Mouse (Mus musculus) hindbrain, embryonic 11.5 days (tissue): Measurements from ENCODE around the gene Ifitm1. TPM values are rescaled to one million over a fixed set of nuclear protein-coding genes. Genes with fewer than 3 reads are reported as not detected.

Experiments used
- ATAC-seq: fragments of 200-750 bp; cut with Nextera tagmentation; 2 replicates; pipeline ENCODE4 v1.8.0; 2017; ENCODE audit warnings: mild to moderate bottlenecking, moderate TSS enrichment, moderate library complexity; ENCODE audit not compliant: low FRiP score
- DNase-seq: peaks from one replicate; pipeline ENCODE4 v3.0.0-alpha.2; 2015; ENCODE audit warnings: low spot score
- H3K27ac ChIP-seq: fragments of 300-500 bp; sonication (generic); 2 replicates; pipeline ENCODE4 v1.5.1; 2014; ENCODE audit warnings: mild to moderate bottlenecking, low read depth, low read length
- H3K27me3 ChIP-seq: fragments of 300-500 bp; sonication (generic); 2 replicates; pipeline ENCODE4 v1.6.1; 2014; ENCODE audit warnings: mild to moderate bottlenecking, low read length, moderate library complexity, mixed read lengths; ENCODE audit not compliant: control insufficient read depth, insufficient read depth
- H3K36me3 ChIP-seq: fragments of 300-500 bp; sonication (generic); 2 replicates; pipeline ENCODE4 v1.6.1; 2014; ENCODE audit warnings: mild to moderate bottlenecking, low read length, moderate library complexity, mixed read lengths; ENCODE audit not compliant: control insufficient read depth, insufficient read depth
- H3K4me1 ChIP-seq: fragments of 300-500 bp; sonication (generic); replicated peaks from 2 replicates; pipeline ENCODE4 v1.6.1; 2014; ENCODE audit warnings: low read length, mixed read lengths; ENCODE audit not compliant: control insufficient read depth, insufficient read depth
- H3K4me2 ChIP-seq: fragments of 300-500 bp; sonication (generic); replicated peaks from 2 replicates; pipeline ENCODE4 v1.6.1; 2014; ENCODE audit warnings: mild to moderate bottlenecking, low read depth, low read length
- H3K4me3 ChIP-seq: fragments of 300-500 bp; sonication (generic); 2 replicates; pipeline ENCODE4 v1.5.1; 2014; ENCODE audit warnings: low read depth, low read length
- H3K9ac ChIP-seq: fragments of 300-500 bp; sonication (generic); 2 replicates; pipeline ENCODE4 v1.6.1; 2014; ENCODE audit warnings: low read depth, low read length
- H3K9me3 ChIP-seq: fragments of 300-500 bp; sonication (generic); 2 replicates; pipeline ENCODE4 v1.6.1; 2016; ENCODE audit warnings: low read length; ENCODE audit not compliant: control insufficient read depth
- WGBS: fragments of 180-500 bp; shearing (Covaris S2); extraction: QIAGEN DNeasy Blood & Tissue Kit; methylation state at CpG from one replicate; pipeline ENCODE4 v1.1.7; 2014; 5-methylcytosine and 5-hydroxymethylcytosine counted together
- polyA plus RNA-seq: library from polyadenylated mRNA; unstranded; fragments of >200 nt; fragmentation: Nextera tagmentation; extraction: Ambion mirVana; gene quantifications from 2 replicates; pipeline ENCODE4 v1.2.1, GENCODE M21; 2014

The Ifitm1 gene
- polyA plus RNA-seq, 1 experiment from 2014 or later = 7.8 TPM

DNA sequence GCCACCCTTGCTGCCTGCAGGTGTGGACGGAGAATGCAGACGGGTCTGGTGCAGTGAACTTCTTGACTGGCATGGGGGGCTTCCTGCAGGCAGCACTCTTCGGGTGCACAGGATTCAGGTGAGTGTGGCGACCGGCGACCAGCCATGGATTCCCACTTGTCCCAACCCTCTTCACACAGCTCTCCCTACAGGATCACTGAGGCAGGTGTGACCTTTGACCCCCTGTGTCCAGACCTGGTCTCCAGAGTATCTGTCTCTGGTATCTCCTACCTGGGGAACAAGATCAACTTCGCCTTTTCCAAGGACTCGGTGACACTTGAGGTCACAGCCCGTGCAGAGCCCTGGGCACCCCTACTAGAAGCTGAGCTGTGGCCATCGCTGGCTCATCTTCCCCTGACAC is 20.7 kb upstream of the Ifitm1 start:
- H3K9ac ChIP-seq = no peak overlapping the region
- H3K36me3 ChIP-seq = no peaks in the 10 kb centered on the region
- H3K27ac ChIP-seq = no peak overlapping the region
- no peak overlapping the region for H3K4me2 ChIP-seq
- no peak for ATAC-seq
- DNase-seq = no peak
- 89% methylated on average over 10 of the region's 10 CpGs for WGBS
- H3K4me3 ChIP-seq = no peak overlapping the region
- H3K4me1 ChIP-seq = no peaks in the 10 kb centered on the region; the same call in 1 of the 2 replicates
- no peaks in the 10 kb centered on the region; the same call in 1 of the 2 replicates for H3K27me3 ChIP-seq
- H3K9me3 ChIP-seq = no peaks in the 10 kb centered on the region

DNA sequence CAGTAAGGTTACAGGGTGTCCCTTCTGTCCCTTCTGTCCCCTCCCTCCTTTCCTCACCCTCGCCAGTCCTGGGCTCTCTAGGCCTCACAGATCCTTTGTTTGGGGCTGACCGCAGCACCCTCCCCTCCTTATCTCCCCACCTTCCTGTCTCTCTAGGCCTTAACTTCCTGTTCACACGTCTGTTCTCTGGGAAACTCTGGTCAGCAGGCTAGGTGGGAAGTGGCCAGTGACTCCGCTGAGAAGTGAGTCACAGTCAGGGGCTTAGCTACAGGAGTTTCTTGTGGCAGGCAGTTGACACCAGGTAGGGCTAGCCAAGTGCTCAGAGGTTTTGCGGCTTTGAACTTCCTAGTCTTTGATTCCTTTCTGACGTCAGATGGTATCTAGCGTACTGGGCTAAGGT is 20.0 kb upstream of the Ifitm1 start:
- Histone ChIP-seq H3K4me2 (no peak overlapping the region), H3K4me1 (no peaks in the 10 kb centered on the region; the same call in 1 of the 2 replicates), H3K9me3 (no peaks in the 10 kb centered on the region), H3K9ac (no peak overlapping the region), H3K27ac (no peak overlapping the region), H3K4me3 (no peak overlapping the region), H3K27me3 (no peaks in the 10 kb centered on the region; the same call in 1 of the 2 replicates), H3K36me3 (no peaks in the 10 kb centered on the region)
- no peak for DNase-seq
- WGBS = 64% methylated on average over 7 of the region's 7 CpGs
- no peak for ATAC-seq

DNA sequence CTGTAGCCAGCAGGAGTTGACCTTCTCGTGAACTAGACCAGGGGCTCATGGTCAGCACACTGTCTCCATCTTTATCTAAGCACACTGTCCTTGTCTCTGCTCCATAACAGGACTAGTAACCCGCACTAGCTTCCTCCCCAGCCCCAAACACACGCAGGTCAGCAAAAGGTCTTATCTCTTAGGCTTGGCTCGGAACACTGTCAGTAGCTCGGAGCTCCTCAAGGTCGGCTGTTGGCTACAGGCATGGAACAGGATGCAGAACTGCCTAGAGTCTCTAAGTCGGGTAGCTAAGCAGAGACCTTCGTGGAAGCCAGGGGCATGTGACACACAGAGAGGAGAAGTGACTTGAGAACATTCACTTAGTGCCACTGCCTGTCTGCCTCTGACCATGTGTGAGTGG is 18.9 kb upstream of the Ifitm1 start:
- Histone ChIP-seq H3K4me2 (no peak overlapping the region), H3K36me3 (no peaks in the 10 kb centered on the region), H3K27ac (no peak overlapping the region), H3K9ac (no peak overlapping the region), H3K4me1 (no peaks in the 10 kb centered on the region; the same call in 1 of the 2 replicates), H3K4me3 (no peak overlapping the region), H3K27me3 (no peaks in the 10 kb centered on the region; the same call in 1 of the 2 replicates), H3K9me3 (no peaks in the 10 kb centered on the region)
- WGBS = 89% methylated on average over 8 of the region's 8 CpGs
- DNase-seq = no peak
- ATAC-seq = no peak

DNA sequence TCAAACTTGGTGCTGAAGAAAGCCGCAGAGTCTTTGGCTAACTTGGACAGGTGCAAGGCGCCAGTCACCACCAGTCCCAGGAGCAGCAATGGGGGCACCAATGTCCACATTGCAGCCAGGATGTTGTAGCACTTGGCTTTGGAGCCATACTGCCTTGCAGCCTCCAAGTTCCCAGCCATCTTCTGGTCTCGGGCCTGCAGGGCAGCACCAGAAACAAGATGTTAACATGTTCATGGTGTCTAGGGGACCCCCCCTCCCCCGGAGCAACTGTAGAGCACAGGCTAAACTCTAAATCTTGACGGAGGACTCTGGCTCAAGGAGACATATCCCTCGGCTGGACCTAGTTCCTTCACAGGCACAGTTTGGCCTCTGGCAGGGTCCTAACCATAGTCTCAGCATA is 17.8 kb upstream of the Ifitm1 start:
- no peak for ATAC-seq
- no peak overlapping the region for H3K4me2 ChIP-seq
- H3K36me3 ChIP-seq = no peaks in the 10 kb centered on the region
- no peak for DNase-seq
- H3K9ac ChIP-seq = no peak overlapping the region
- H3K27ac ChIP-seq = no peak overlapping the region
- no peak overlapping the region for H3K4me3 ChIP-seq
- 87% methylated on average over 6 of the region's 6 CpGs for WGBS
- no peaks in the 10 kb centered on the region for H3K9me3 ChIP-seq
- H3K4me1 ChIP-seq = no peaks in the 10 kb centered on the region; the same call in 1 of the 2 replicates
- no peaks in the 10 kb centered on the region for H3K27me3 ChIP-seq

DNA sequence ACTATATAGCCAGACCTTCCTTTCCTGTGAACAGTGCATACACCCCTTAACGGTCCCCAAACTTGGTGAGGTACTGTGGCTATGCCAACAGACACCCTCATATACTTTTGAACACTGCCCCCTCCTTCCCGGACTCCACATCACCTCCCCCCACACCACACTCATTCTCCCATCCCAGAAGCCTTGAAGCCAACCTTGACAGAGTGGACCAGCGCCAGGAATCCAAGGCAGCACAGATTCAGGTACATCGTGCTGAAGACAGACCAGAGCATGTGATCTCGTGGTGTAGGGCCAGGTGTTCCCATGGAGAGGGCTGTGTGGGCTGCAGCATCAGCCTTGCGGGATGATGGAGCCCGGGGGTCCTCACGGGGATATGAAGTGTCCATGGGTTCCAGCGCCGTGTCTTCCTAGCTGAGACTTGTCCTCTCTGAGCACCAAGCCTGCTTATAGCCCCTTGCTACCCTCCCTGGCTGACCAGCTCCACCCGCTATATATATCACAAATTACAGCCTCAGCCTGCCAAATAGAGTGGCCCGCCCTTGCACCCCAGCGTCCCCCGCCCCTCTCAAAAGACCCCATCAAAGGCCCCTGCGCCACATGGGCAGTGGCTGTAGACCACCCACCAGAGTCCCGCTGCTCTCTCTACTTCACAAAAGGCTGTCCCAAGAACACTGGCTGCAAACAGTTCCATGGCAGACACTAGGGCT is 17.0 kb upstream of the Ifitm1 start, which contains the start of gene Ifitm5:
Gene Ifitm5, minus strand, starts transcription at position 468 of the 707 bp plus-strand sequence.
- H3K9ac ChIP-seq = no peak within 1 kb of the TSS
- no peaks in the 10 kb centered on the region for H3K36me3 ChIP-seq
- H3K4me3 ChIP-seq = no peak within 1 kb of the TSS
- DNase-seq (no peak), ATAC-seq (no peak)
- H3K27me3 ChIP-seq = no peaks in the 10 kb centered on the region
- H3K9me3 ChIP-seq = no peaks in the 10 kb centered on the region
- no peaks in the 10 kb centered on the region; the same call in 1 of the 2 replicates for H3K4me1 ChIP-seq
- no peak within 1 kb of the TSS for H3K4me2 ChIP-seq
- no peak within 1 kb of the TSS; the same call in 1 of the 2 replicates for H3K27ac ChIP-seq
- 88% methylated on average over 16 of the region's 16 CpGs for WGBS

DNA sequence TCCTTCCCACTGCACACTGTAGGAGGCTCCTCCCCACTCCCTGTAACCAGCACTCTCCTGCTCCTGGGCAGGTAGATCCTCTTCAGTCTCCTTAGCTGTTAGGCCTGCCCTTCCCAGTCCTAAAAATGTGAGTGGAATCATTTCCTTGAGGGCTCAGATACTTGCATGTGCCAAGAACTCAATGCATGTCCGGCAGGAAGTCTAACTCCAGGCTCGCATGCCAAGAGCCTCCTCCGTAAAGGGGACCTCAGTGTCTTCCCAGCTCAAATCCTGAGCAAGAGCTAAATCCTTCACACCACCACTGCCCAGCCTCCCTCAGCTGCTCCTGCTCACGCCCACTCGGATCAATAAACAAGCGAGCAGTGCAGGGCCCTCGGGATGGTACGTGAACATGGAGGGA is 16.0 kb upstream of the Ifitm1 start:
- no peaks in the 10 kb centered on the region; the same call in 1 of the 2 replicates for H3K4me1 ChIP-seq
- no peaks in the 10 kb centered on the region for H3K9me3 ChIP-seq
- H3K9ac ChIP-seq = no peak overlapping the region
- H3K36me3 ChIP-seq = no peaks in the 10 kb centered on the region
- DNase-seq = no peak
- no peak overlapping the region; the same call in 1 of the 2 replicates for H3K27ac ChIP-seq
- H3K27me3 ChIP-seq = no peaks in the 10 kb centered on the region
- WGBS = 47% methylated on average over 8 of the region's 8 CpGs
- no peak for ATAC-seq
- no peak overlapping the region for H3K4me3 ChIP-seq
- no peak overlapping the region for H3K4me2 ChIP-seq

DNA sequence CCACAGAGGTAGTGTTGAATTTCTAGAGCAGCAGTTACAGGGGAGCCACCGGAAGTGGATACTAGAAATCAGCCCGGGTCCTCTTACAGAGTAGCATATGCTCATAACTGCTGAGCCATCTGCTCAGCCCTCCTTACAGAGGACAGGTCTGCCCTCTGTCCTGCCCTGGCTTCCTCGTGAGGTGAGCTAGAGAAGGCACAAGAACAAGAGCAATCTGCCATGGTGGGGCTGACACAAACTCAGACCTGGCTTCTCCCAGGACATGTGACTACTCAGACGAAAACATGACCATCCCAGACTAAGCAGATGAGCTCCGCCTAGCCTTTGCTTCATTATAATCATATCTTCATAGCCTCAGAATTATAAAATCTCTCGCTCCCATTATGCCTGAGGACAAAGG is 15.3 kb upstream of the Ifitm1 start:
- ATAC-seq (no peak), DNase-seq (no peak)
- 81% methylated on average over 6 of the region's 6 CpGs for WGBS
- H3K36me3 ChIP-seq = no peaks in the 10 kb centered on the region
- H3K9ac ChIP-seq = no peak overlapping the region
- no peak overlapping the region for H3K4me2 ChIP-seq
- no peak overlapping the region for H3K27ac ChIP-seq
- no peaks in the 10 kb centered on the region for H3K27me3 ChIP-seq
- no peaks in the 10 kb centered on the region for H3K9me3 ChIP-seq
- H3K4me1 ChIP-seq = no peaks in the 10 kb centered on the region; the same call in 1 of the 2 replicates
- no peak overlapping the region for H3K4me3 ChIP-seq

DNA sequence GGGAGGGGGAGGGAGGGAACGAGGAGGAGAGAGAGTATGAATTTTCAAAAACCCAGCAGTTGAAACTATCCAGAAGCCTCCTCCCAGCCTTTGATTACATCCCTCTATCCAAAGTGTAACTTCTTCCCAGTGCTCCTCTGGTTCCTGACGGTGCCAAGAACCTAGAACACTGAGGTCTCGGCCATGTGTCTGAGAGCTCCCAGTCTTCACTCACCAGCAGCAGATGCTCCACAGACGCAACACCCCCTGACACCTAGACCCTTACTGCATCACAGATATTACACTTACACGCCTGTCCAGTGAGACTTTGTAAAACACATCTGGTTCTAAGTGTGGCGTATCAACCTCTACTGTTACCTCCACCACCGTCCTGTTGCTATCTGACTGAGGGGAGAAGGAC is 14.6 kb upstream of the Ifitm1 start:
- no peaks in the 10 kb centered on the region for H3K9me3 ChIP-seq
- no peaks in the 10 kb centered on the region for H3K36me3 ChIP-seq
- DNase-seq (no peak), ATAC-seq (no peak)
- H3K4me2 ChIP-seq = no peak overlapping the region
- H3K9ac ChIP-seq = no peak overlapping the region
- H3K27ac ChIP-seq = no peak overlapping the region
- H3K27me3 ChIP-seq = no peaks in the 10 kb centered on the region
- no peaks in the 10 kb centered on the region; the same call in 1 of the 2 replicates for H3K4me1 ChIP-seq
- whole genome bisulfite sequencing = 77% methylated on average over 7 of the region's 7 CpGs
- no peak overlapping the region for H3K4me3 ChIP-seq

DNA sequence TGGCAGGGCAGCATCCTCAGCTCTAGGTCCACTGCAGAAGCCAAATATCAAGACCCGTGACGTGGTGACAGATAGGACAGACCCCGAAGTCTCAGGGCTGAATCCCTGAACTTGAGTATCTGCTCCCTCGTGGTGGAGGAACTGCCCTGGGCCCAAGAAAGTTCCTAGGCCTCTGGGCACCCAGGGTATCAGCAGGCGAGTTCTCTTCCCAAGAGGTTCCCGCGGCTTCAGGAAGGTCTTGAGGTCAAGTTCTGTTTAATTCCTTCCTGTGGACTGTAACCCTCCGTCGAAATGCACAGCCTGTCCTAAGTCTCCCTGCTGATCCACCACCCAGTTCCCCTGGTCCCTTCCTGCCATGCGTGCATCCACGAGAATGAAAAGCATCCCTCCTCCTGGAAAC is 13.9 kb upstream of the Ifitm1 start:
- Histone ChIP-seq H3K27me3 (no peaks in the 10 kb centered on the region), H3K9me3 (no peaks in the 10 kb centered on the region), H3K4me3 (no peak overlapping the region), H3K9ac (no peak overlapping the region), H3K4me1 (no peaks in the 10 kb centered on the region; the same call in 1 of the 2 replicates), H3K4me2 (no peak overlapping the region), H3K36me3 (no peaks in the 10 kb centered on the region), H3K27ac (no peak overlapping the region)
- ATAC-seq (no peak), DNase-seq (no peak)
- WGBS = 84% methylated on average over 11 of the region's 11 CpGs
